Mouse (Mus musculus): ENCODE measurements at regions not wholly inside any gene's neighbourhood (a gene's known extent, or its start where the extent isn't known, plus 50 kb on each side); places are given as distances from the start of the nearest gene placed in this dataset.
"Not testable (repeated sequence)": the region's sequence is repeated elsewhere in the genome, so short reads cannot be mapped to it uniquely, and the experiment has no call there.

DNA sequence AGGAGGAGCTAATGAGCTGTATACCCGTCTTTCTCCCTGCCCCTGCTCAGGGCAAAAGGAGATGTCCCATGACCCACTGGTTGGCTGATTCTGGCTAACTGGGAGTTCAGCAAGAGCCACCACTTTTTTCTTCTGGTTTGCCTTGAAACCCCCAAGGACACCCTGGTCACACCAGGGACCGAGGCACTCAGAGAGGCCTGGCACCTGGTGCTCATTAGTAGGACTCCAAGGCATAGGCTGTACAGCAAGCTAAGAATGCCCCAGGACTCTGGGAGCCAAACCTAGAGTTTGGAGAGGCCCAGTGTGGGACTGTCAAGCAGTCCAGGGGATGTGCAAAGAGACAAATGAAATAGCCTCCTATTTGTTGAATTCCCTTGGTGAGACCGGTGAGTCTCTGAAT lies 232.5 kb downstream of the Matn1 start:
- DNase-seq (ENCODE audit: low spot score) (no peak), ATAC-seq (replicated peaks; ENCODE audit: low FRiP score, low read depth) (no peak)
- no peaks in the 10 kb centered on the region for H3K9me3 ChIP-seq (replicated peaks; ENCODE audit: low read length)
- no peak overlapping the region for H3K27ac ChIP-seq
- no peak overlapping the region for H3K4me3 ChIP-seq (replicated peaks; ENCODE audit: low read depth, low read length)
- H3K9ac ChIP-seq (ENCODE audit: low read depth, low read length), result no peak overlapping the region
- WGBS, result 59% methylated on average over 3 of the region's 3 CpGs
- H3K4me2 ChIP-seq (ENCODE audit: low read length), result no peak overlapping the region
- TF ChIP-seq CTCF (IDR thresholded peaks at IDR 0.05; ENCODE audit: low read depth), result no peak
- peaks cover 9% of the 10 kb centered on the region; the same call in 1 of the 2 replicates for H3K4me1 ChIP-seq (replicated peaks; ENCODE audit: insufficient read depth, low read length)
- no peaks in the 10 kb centered on the region for H3K36me3 ChIP-seq (ENCODE audit: insufficient read depth, low read length)
- H3K27me3 ChIP-seq (ENCODE audit: insufficient read depth, low read length), result no peaks in the 10 kb centered on the region

DNA sequence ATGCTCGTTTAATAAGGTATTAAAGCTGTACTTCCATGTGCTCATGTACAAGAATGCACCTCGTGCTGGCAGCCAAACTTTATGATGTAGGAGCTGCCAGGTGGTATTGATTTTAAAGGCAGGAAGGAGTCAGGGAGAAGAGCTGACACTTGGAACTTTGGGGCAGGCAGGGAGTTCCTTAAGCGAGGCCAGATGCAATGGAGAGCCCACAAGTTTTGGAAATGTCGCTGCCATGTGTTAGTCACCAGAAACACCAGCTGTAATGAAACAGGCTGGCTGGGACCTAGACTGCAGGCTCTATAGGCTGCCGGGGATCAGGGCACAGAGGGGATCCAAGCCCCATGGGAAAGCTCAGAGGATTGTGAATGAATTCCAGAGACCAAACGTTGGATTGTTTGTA lies 233.7 kb downstream of the Matn1 start:
- Histone ChIP-seq H3K4me1 (replicated peaks; ENCODE audit: insufficient read depth, low read length) (peaks cover 9% of the 10 kb centered on the region; the same call in 1 of the 2 replicates), H3K4me2 (ENCODE audit: low read length) (no peak overlapping the region), H3K27me3 (ENCODE audit: insufficient read depth, low read length) (no peaks in the 10 kb centered on the region), H3K36me3 (ENCODE audit: insufficient read depth, low read length) (no peaks in the 10 kb centered on the region), H3K4me3 (replicated peaks; ENCODE audit: low read depth, low read length) (no peak overlapping the region), H3K9ac (ENCODE audit: low read depth, low read length) (no peak overlapping the region), H3K27ac (no peak overlapping the region), H3K9me3 (replicated peaks; ENCODE audit: low read length) (no peaks in the 10 kb centered on the region)
- no peak for TF ChIP-seq CTCF (IDR thresholded peaks at IDR 0.05; ENCODE audit: low read depth)
- 52% methylated on average over 6 of the region's 6 CpGs for WGBS
- no peak for DNase-seq (ENCODE audit: low spot score)
- no peak for ATAC-seq (replicated peaks; ENCODE audit: low FRiP score, low read depth)

- H3K27me3 ChIP-seq (ENCODE audit: insufficient read depth, low read length); DNase-seq (ENCODE audit: low spot score); H3K36me3 ChIP-seq (ENCODE audit: insufficient read depth, low read length); H3K27ac ChIP-seq; H3K9me3 ChIP-seq (replicated peaks; ENCODE audit: low read length); H3K9ac ChIP-seq (ENCODE audit: low read depth, low read length); ATAC-seq (replicated peaks; ENCODE audit: low FRiP score, low read depth); H3K4me3 ChIP-seq (replicated peaks; ENCODE audit: low read depth, low read length); H3K4me2 ChIP-seq (ENCODE audit: low read length); H3K4me1 ChIP-seq (replicated peaks; ENCODE audit: insufficient read depth, low read length): not testable (repeated sequence)
- WGBS, result 82% methylated on average over 5 of the region's 5 CpGs
- TF ChIP-seq CTCF (IDR thresholded peaks at IDR 0.05; ENCODE audit: low read depth), result peak; percentile 33; the same call in 1 of the 2 replicates
Measured at GRCm38 (mm10) chr4:131178642-131179041, 234.5 kb downstream of the Matn1 start.

DNA sequence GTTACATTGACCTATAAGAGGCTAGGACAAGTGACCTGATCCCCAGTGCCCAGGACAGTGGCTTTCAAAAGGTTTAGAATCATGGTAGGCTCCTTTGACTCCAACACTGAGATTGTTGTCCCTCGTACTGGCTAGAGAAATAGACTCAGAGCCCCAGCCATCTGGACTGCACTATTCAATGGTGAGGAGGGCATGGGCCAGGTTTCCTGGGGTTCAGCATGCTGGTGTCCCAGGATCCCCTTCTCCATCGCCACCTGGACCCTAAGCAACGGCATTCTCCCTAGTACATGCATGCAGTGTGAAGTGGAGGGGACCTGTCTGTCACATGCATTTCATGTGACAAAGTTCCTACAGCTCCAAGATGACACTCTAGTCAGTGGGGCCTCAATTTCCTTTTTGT lies 243.9 kb downstream of the Matn1 start:
- Histone ChIP-seq H3K36me3 (ENCODE audit: insufficient read depth, low read length) (no peaks in the 10 kb centered on the region), H3K9ac (ENCODE audit: low read depth, low read length) (no peak overlapping the region), H3K4me3 (replicated peaks; ENCODE audit: low read depth, low read length) (no peak overlapping the region), H3K9me3 (replicated peaks; ENCODE audit: low read length) (no peaks in the 10 kb centered on the region), H3K4me1 (replicated peaks; ENCODE audit: insufficient read depth, low read length) (no peaks in the 10 kb centered on the region), H3K4me2 (ENCODE audit: low read length) (no peak overlapping the region), H3K27ac (no peak overlapping the region), H3K27me3 (ENCODE audit: insufficient read depth, low read length) (no peaks in the 10 kb centered on the region)
- DNase-seq (ENCODE audit: low spot score) (no peak), ATAC-seq (replicated peaks; ENCODE audit: low FRiP score, low read depth) (no peak)
- WGBS, result 79% methylated on average over 3 of the region's 3 CpGs
- TF ChIP-seq CTCF (IDR thresholded peaks at IDR 0.05; ENCODE audit: low read depth), result no peak

DNA sequence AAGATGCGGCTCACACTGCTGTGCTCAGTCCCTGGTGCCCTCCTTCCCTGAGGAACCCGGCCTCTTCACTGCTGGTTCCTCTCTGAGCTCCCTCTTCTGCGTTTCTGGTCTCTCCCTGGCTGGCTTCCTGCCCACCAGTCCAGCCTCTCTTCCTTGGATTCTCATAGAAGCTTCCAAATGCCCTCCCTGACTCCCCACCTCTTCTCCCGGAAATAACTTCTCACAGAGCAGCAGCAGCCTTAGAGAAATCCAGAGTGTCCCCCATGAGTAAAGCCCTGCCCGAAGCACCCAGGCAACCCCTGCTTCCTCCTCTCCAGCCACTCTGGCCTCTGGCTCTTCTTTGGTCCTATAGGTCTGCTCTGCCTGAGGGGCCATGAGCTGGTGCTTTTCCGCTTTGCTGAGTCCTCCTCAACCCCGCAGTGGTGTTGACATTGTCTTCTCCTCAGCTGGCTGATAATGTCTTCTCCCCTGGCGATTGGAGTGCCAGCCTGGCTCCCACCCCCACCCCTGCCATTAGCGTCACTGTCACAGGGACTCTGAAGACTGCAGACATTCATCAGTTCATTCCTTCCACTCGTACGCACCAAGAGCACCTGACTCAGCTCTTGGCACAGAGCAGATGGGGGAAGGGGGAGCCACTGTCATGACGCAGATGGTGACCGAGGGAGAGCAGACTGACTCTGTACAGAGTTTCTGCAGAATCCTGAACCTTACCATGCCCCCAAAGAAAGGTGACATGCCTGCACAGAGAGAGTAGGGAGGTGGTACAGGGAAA lies 247.1 kb downstream of the Matn1 start:
- ATAC-seq (replicated peaks; ENCODE audit: low FRiP score, low read depth) (no peak), DNase-seq (ENCODE audit: low spot score) (no peak)
- no peak for TF ChIP-seq CTCF (IDR thresholded peaks at IDR 0.05; ENCODE audit: low read depth)
- Histone ChIP-seq H3K4me2 (ENCODE audit: low read length) (no peak overlapping the region), H3K4me1 (replicated peaks; ENCODE audit: insufficient read depth, low read length) (no peaks in the 10 kb centered on the region), H3K9ac (ENCODE audit: low read depth, low read length) (no peak overlapping the region), H3K4me3 (replicated peaks; ENCODE audit: low read depth, low read length) (no peak overlapping the region), H3K36me3 (ENCODE audit: insufficient read depth, low read length) (no peaks in the 10 kb centered on the region), H3K27me3 (ENCODE audit: insufficient read depth, low read length) (no peaks in the 10 kb centered on the region), H3K9me3 (replicated peaks; ENCODE audit: low read length) (no peaks in the 10 kb centered on the region), H3K27ac (no peak overlapping the region)
- WGBS, result 62% methylated on average over 13 of the region's 13 CpGs

- TF ChIP-seq CTCF (IDR thresholded peaks at IDR 0.05; ENCODE audit: low read depth), result no peak
- Histone ChIP-seq H3K27ac (no peak overlapping the region), H3K36me3 (ENCODE audit: insufficient read depth, low read length) (no peaks in the 10 kb centered on the region), H3K9me3 (replicated peaks; ENCODE audit: low read length) (no peaks in the 10 kb centered on the region), H3K4me3 (replicated peaks; ENCODE audit: low read depth, low read length) (no peak overlapping the region), H3K27me3 (ENCODE audit: insufficient read depth, low read length) (no peaks in the 10 kb centered on the region), H3K4me2 (ENCODE audit: low read length) (no peak overlapping the region), H3K9ac (ENCODE audit: low read depth, low read length) (no peak overlapping the region), H3K4me1 (replicated peaks; ENCODE audit: insufficient read depth, low read length) (no peaks in the 10 kb centered on the region)
- DNase-seq (ENCODE audit: low spot score), result no peak
- 19% methylated on average over 20 of the region's 20 CpGs for WGBS
- no peak for ATAC-seq (replicated peaks; ENCODE audit: low FRiP score, low read depth)
Measured at GRCm38 (mm10) chr4:131193900-131194419, 249.8 kb downstream of the Matn1 start.
